Mouse (Mus musculus): ENCODE measurements at regions not wholly inside any gene's neighbourhood (a gene's known extent, or its start where the extent isn't known, plus 50 kb on each side); places are given as distances from the start of the nearest gene placed in this dataset.

DNA sequence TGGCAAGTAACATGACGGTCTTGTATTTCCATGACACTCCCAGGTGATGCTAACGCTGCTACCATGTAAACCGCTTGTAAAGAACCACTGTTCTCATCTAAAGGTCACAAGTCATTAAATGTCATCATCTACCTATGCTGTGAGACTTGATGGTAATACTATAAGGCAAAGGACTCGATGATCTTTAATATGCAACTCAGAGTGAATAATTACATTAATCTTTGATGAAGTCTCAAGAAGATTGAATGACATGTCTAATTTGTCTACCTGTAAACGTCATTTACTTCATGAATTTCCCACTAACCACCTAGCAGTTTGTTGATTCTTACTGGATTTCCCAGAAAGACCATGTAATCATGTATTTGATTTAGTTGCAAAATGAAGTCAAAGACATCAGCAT, 143.5 kb upstream of the Cblb start:
- Histone ChIP-seq H3K36me3 (ENCODE audit: control insufficient read depth in 1 of 2, insufficient read depth in 2 of 2, low read length in 2 of 2) (no peaks in the 10 kb centered on the region), H3K79me2 (ENCODE audit: control insufficient read depth, insufficient read depth, low read length, poor library complexity) (no peaks in the 10 kb centered on the region), H3K4me1 (ENCODE audit: control insufficient read depth in 1 of 2, insufficient read depth in 2 of 2, low read length in 2 of 2) (no peaks in the 10 kb centered on the region), H3K9me3 (replicated peaks; ENCODE audit: insufficient read depth, low read length) (no peaks in the 10 kb centered on the region), H3K27me3 (ENCODE audit: control insufficient read depth in 1 of 2, insufficient read depth in 2 of 2, low read length in 2 of 2) (no peaks in the 10 kb centered on the region), H3K9ac (ENCODE audit: control insufficient read depth, low read depth, low read length, poor library complexity, severe bottlenecking) (no peak overlapping the region), H3K27ac (ENCODE audit: control insufficient read depth, low read depth, low read length) (no peak overlapping the region), H3K4me3 (ENCODE audit: control insufficient read depth in 1 of 2, insufficient read depth in 1 of 2, low read depth in 2 of 2, low read length in 2 of 2) (no peak overlapping the region)
- DNase-seq (ENCODE audit: low read depth, low spot score), result no peak
- TF ChIP-seq CTCF (IDR thresholded peaks at IDR 0.05 in 2 of 3, conservative IDR thresholded peaks at IDR 0.05 in 1 of 3; ENCODE audit: control insufficient read depth in 1 of 3, insufficient read depth in 1 of 3, low read depth in 2 of 3, low read length in 3 of 3, poor library complexity in 1 of 3, severe bottlenecking in 1 of 3) (no peak), UBTF (IDR thresholded peaks at IDR 0.05; ENCODE audit: borderline replicate concordance, insufficient read depth, low read depth, low read length) (no peak), MEF2A (IDR thresholded peaks at IDR 0.05; ENCODE audit: extremely low read depth, insufficient replicate concordance, low read depth, low read length, poor library complexity, severe bottlenecking) (no peak), EP300 (IDR thresholded peaks at IDR 0.05; ENCODE audit: low read depth in 1 of 2, low read length in 2 of 2) (no peak), POLR2AphosphoS5 (IDR thresholded peaks at IDR 0.05; ENCODE audit: borderline replicate concordance, low read depth, low read length) (no peak), MAFK (IDR thresholded peaks at IDR 0.05; ENCODE audit: borderline replicate concordance, low read depth, low read length) (no peak), E2F4 (IDR thresholded peaks at IDR 0.05; ENCODE audit: borderline replicate concordance, low read depth, low read length) (no peak), ZMIZ1 (IDR thresholded peaks at IDR 0.05; ENCODE audit: low read depth, low read length) (no peak), MYB (IDR thresholded peaks at IDR 0.05; ENCODE audit: low read depth, low read length) (no peak)

DNA sequence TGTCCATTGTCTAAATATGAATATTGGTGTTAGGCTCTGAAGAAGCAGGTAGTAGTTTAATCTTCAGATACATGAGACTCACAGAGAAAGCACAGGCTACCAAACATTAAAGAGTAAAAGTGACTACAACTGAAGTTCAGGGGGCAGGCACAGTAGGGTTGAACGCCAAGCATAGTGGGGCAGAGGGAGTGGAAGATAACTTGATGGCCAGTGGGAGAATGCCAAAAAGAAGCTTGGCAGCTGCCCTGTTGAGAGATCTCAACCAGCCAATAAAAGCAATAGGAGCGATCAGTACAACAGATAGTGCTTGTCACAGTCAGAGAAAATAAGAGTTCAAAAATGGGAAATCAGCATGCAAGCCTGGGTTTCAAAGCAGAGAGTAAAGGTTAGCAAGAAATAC, 125.4 kb upstream of the Cblb start:
- Histone ChIP-seq H3K4me1 (ENCODE audit: control insufficient read depth in 1 of 2, insufficient read depth in 2 of 2, low read length in 2 of 2) (no peaks in the 10 kb centered on the region), H3K79me2 (ENCODE audit: control insufficient read depth, insufficient read depth, low read length, poor library complexity) (no peaks in the 10 kb centered on the region), H3K4me3 (ENCODE audit: control insufficient read depth in 1 of 2, insufficient read depth in 1 of 2, low read depth in 2 of 2, low read length in 2 of 2) (no peak overlapping the region), H3K36me3 (ENCODE audit: control insufficient read depth in 1 of 2, insufficient read depth in 2 of 2, low read length in 2 of 2) (no peaks in the 10 kb centered on the region), H3K9ac (ENCODE audit: control insufficient read depth, low read depth, low read length, poor library complexity, severe bottlenecking) (no peak overlapping the region), H3K27ac (ENCODE audit: control insufficient read depth, low read depth, low read length) (no peak overlapping the region), H3K27me3 (ENCODE audit: control insufficient read depth in 1 of 2, insufficient read depth in 2 of 2, low read length in 2 of 2) (no peaks in the 10 kb centered on the region), H3K9me3 (replicated peaks; ENCODE audit: insufficient read depth, low read length) (no peaks in the 10 kb centered on the region)
- TF ChIP-seq MYC (IDR thresholded peaks at IDR 0.05; ENCODE audit: low read depth, low read length), result no peak
- TF ChIP-seq CTCF (IDR thresholded peaks at IDR 0.05 in 2 of 3, conservative IDR thresholded peaks at IDR 0.05 in 1 of 3; ENCODE audit: control insufficient read depth in 1 of 3, insufficient read depth in 1 of 3, low read depth in 2 of 3, low read length in 3 of 3, poor library complexity in 1 of 3, severe bottlenecking in 1 of 3), result no peak
- TF ChIP-seq POLR2AphosphoS5 (IDR thresholded peaks at IDR 0.05; ENCODE audit: borderline replicate concordance, low read depth, low read length), result no peak
- TF ChIP-seq CHD2 (IDR thresholded peaks at IDR 0.05; ENCODE audit: low read length), result no peak
- no peak for TF ChIP-seq SMC3 (IDR thresholded peaks at IDR 0.05; ENCODE audit: low read depth, low read length)
- no peak for TF ChIP-seq GABPA (IDR thresholded peaks at IDR 0.05; ENCODE audit: low read depth, low read length)
- TF ChIP-seq BHLHE40 (IDR thresholded peaks at IDR 0.05; ENCODE audit: borderline replicate concordance, low read depth, low read length), result no peak
- no peak for TF ChIP-seq EP300 (IDR thresholded peaks at IDR 0.05; ENCODE audit: low read depth in 1 of 2, low read length in 2 of 2)
- no peak for TF ChIP-seq RAD21 (IDR thresholded peaks at IDR 0.05; ENCODE audit: low read depth, low read length)
- no peak for TF ChIP-seq MEF2A (IDR thresholded peaks at IDR 0.05; ENCODE audit: extremely low read depth, insufficient replicate concordance, low read depth, low read length, poor library complexity, severe bottlenecking)
- TF ChIP-seq ZMIZ1 (IDR thresholded peaks at IDR 0.05; ENCODE audit: low read depth, low read length), result no peak
- no peak for TF ChIP-seq MAZ (IDR thresholded peaks at IDR 0.05; ENCODE audit: low read depth, low read length)
- TF ChIP-seq RCOR1 (IDR thresholded peaks at IDR 0.05; ENCODE audit: low read depth, low read length), result no peak
- TF ChIP-seq NELFE (IDR thresholded peaks at IDR 0.05; ENCODE audit: low read depth, low read length), result no peak
- TF ChIP-seq POLR2A (IDR thresholded peaks at IDR 0.05; ENCODE audit: control insufficient read depth in 1 of 2, insufficient read depth in 1 of 2, low read depth in 1 of 2, low read length in 2 of 2, poor library complexity in 1 of 2), result no peak
- TF ChIP-seq USF1 (IDR thresholded peaks at IDR 0.05; ENCODE audit: low read depth, low read length), result no peak
- TF ChIP-seq POLR2AphosphoS2 (IDR thresholded peaks at IDR 0.05; ENCODE audit: low read length), result no peak
- TF ChIP-seq JUND (IDR thresholded peaks at IDR 0.05; ENCODE audit: low read depth, low read length), result no peak
- DNase-seq (ENCODE audit: low read depth, low spot score), result no peak
